20 mouse cellular contexts compared by ENCODE assay signal in genomic region chr17:11419484-11419883, GRCm38 (mm10).
DNase-seq lines count a peak whose midpoint lies in the region; ATAC-seq lines count a peak whose summit lies in the region.
"Had no signal": no experiment of that assay in that cellular context is flagged by ENCODE, and none has a peak within 500 bp of the region (broad histone marks: within the 10 kb centered on the region; RNA-seq: fewer than 3 reads in every experiment).

No protein-coding gene starts in this region.

- H3K9me3 ChIP-seq in heart, embryonic 10.5 days, result no peaks in the 10 kb centered on the region
- H3K9me3 ChIP-seq: embryonic facial prominence, embryonic 13.5 days; forebrain, embryonic 12.5 days; hindbrain, embryonic 13.5 days had no signal

- H3K4me3 ChIP-seq in heart, embryonic 10.5 days, result no peak overlapping the region
- H3K4me3 ChIP-seq: embryonic facial prominence, embryonic 13.5 days; forebrain, embryonic 12.5 days; hindbrain, embryonic 13.5 days had no signal

- 83% methylated on average over 3 of the region's 3 CpGs for WGBS in heart, embryonic 10.5 days

- H3K4me1 ChIP-seq in heart, embryonic 10.5 days, result peaks cover 6% of the 10 kb centered on the region; the same call in 1 of the 2 replicates
- H3K4me1 ChIP-seq: embryonic facial prominence, embryonic 13.5 days; hindbrain, embryonic 13.5 days had no signal

- no peak overlapping the region for H3K27ac ChIP-seq in heart, embryonic 10.5 days
- H3K27ac ChIP-seq: embryonic facial prominence, embryonic 13.5 days; forebrain, embryonic 12.5 days; hindbrain, embryonic 13.5 days; hindbrain, postnatal 0 days had no signal

- peak; percentile 9 for DNase-seq in heart, postnatal 4 days
- no peak for DNase-seq in heart, embryonic 10.5 days (ENCODE audit: low spot score)
- peak; percentile 9 to 32 for DNase-seq in layer of hippocampus, adult 18-20 months (ENCODE audit: low spot score in 2 of 2)
- DNase-seq in layer of hippocampus, postnatal 25 days (ENCODE audit: extremely low spot score in 1 of 2, low spot score in 1 of 2), result no peak
- peak; percentile 12 for DNase-seq in adipocyte (ENCODE audit: low spot score)
- no peak for DNase-seq in cerebellum, adult 8-10 months
- DNase-seq in lung, adult 18-20 months, result no peak
- DNase-seq: adrenal gland, adult 2 months; adrenal gland, postnatal 25 days; cerebellum, adult 2 months; cerebellum, postnatal 14 days; forebrain, postnatal 0 days; gastrocnemius, postnatal 14 days had no signal

- H3K27me3 ChIP-seq in heart, embryonic 10.5 days (ENCODE audit: insufficient read depth, poor library complexity, severe bottlenecking), result no peaks in the 10 kb centered on the region
- H3K27me3 ChIP-seq: embryonic facial prominence, embryonic 13.5 days; forebrain, embryonic 12.5 days; hindbrain, embryonic 13.5 days; Patski had no signal

- H3K36me3 ChIP-seq in heart, embryonic 10.5 days, result no peaks in the 10 kb centered on the region
- H3K36me3 ChIP-seq: embryonic facial prominence, embryonic 13.5 days; forebrain, embryonic 12.5 days; hindbrain, embryonic 13.5 days had no signal

- ATAC-seq in megakaryocyte-erythroid progenitor cell, adult 5-6 weeks (replicated peaks; ENCODE audit: low FRiP score, low TSS enrichment, poor library complexity, severe bottlenecking), result peak; percentile 96
- ATAC-seq: activated CD4-positive, CD25-positive, alpha-beta regulatory T cell, adult 4 months; forebrain, postnatal 0 days; hindbrain, postnatal 0 days; Patski had no signal

Comparison
In these comparisons a context has a peak if more than half of its experiments do, and no peak if none do; other contexts are left out.
1. DNase-seq: peak in heart, postnatal 4 days (single experiment), layer of hippocampus, adult 18-20 months (2 of 2) and adipocyte (single experiment); none in heart, embryonic 10.5 days (single experiment), layer of hippocampus, postnatal 25 days (0 of 2), cerebellum, adult 8-10 months (single experiment) and lung, adult 18-20 months (0 of 2).